Mouse (Mus musculus) neutrophil, adult 65 days (primary cell): ENCODE data around the gene Bhmt2. TPM values are rescaled to one million over a fixed set of nuclear protein-coding genes. Genes with fewer than 3 reads are reported as not detected.

Experiments
- total RNA-seq: library from RNA; stranded (reverse); gene quantifications from 2 replicates; pipeline ENCODE4 v1.2.4, GENCODE M21; 2023

The Bhmt2 gene
- not detected in 2 replicates for total RNA-seq

DNA sequence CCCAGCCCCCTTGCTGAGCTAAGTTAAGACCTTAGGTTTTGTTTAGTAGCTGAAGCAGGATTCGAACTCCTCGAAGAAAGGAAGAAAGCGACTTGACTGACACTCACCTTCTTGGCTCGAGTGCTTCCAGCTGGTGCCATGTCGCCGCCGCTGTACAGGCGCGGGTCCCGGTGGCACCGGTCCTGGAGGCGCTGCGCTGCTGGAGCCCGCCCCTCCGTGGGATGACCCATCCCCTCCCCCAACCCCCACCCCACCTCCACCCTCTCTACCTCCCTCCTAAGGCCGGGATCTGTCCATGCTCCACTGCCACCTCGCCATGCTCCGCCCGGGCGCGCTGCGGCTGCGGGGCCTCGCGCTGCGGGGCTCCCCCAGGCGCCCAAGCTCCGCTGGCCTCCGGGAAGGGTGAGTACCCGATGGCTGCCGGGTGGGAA lies at the start of gene Bhmt2, which contains the start of gene Dmgdh:
Gene Bhmt2, minus strand, starts transcription at position 172 of the 431 bp plus-strand sequence.
Gene Dmgdh, plus strand, starts transcription at position 303 of the 431 bp plus-strand sequence.

GRCm38 (mm10) chr13:93637282-93638245 lies 36.5 kb downstream of the Bhmt2 start, which contains the start of gene Bhmt:
Bhmt (minus strand) TSS chr13:93637961.

Other genes with a start within 250 kb of the Bhmt2 start
- 14.8 and 24.7 TPM in 2 replicates for gene Jmy, start 174.5 kb downstream of the Bhmt2 start, total RNA-seq
- not detected in 2 replicates for gene Bhmt, start 36.3 kb downstream of the Bhmt2 start, total RNA-seq
- gene Dmgdh, start 131 bp upstream of the Bhmt2 start, total RNA-seq, result not detected in 2 replicates
- gene Arsb, start 97.3 kb upstream of the Bhmt2 start, total RNA-seq, result 36.4 and 37.4 TPM in 2 replicates